Mouse (Mus musculus): ENCODE data around the gene Prdm16.

- TF ChIP-seq POLR2A (IDR thresholded peaks at IDR 0.05; ENCODE audit: borderline replicate concordance, low read depth, low read length) = no peak
- no peak for TF ChIP-seq CTCF (IDR thresholded peaks at IDR 0.05; ENCODE audit: low read depth, low read length)
Observed at GRCm38 (mm10) chr4:154390333-154391080, 246.2 kb downstream of the Prdm16 start.

Data from bone marrow macrophage, adult 2 months (primary cell).